Mouse (Mus musculus) MEL (cell line): ENCODE measurements at regions not wholly inside any gene's neighbourhood (a gene's known extent, or its start where the extent isn't known, plus 50 kb on each side); places are given as distances from the start of the nearest gene placed in this dataset.

Experiments
- DNase-seq: peaks from one replicate; pipeline ENCODE4 v3.0.0; 2011; ENCODE audit warnings: low read depth, low spot score
- H3K27ac ChIP-seq: 2 replicates; pipeline ENCODE4 v1.5.1; 2012; ENCODE audit warnings: low read depth, mild to moderate bottlenecking, control low read depth, low read length, moderate library complexity; ENCODE audit not compliant: control insufficient read depth
- H3K27me3 ChIP-seq, 2 experiments: fragments of 150-350 bp in 1 of 2; sonication (generic) in 1 of 2; 2 replicates each; pipeline ENCODE4 v1.6.1; 2012; ENCODE audit warnings: low read length in 2 of 2, mild to moderate bottlenecking in 2 of 2, improper control_type of control experiment in 1 of 2, moderate library complexity in 1 of 2; ENCODE audit not compliant: insufficient read depth in 2 of 2, control insufficient read depth in 1 of 2
- H3K36me3 ChIP-seq, 2 experiments: 2 replicates each; pipeline ENCODE4 v1.6.1; 2012 to 2014; ENCODE audit warnings: low read length in 2 of 2, improper control_type of control experiment in 1 of 2, inconsistent platforms in 1 of 2, mild to moderate bottlenecking in 1 of 2; ENCODE audit not compliant: insufficient read depth in 2 of 2, control insufficient read depth in 1 of 2
- H3K4me1 ChIP-seq, 2 experiments: fragments of 150-350 bp in 1 of 2; sonication (generic) in 1 of 2; 2 replicates each; pipeline ENCODE4 v1.6.1; 2012; ENCODE audit warnings: low read length in 2 of 2, improper control_type of control experiment in 1 of 2, mild to moderate bottlenecking in 1 of 2; ENCODE audit not compliant: insufficient read depth in 2 of 2, control insufficient read depth in 1 of 2
- H3K4me3 ChIP-seq, 2 experiments: fragments of 150-350 bp in 1 of 2; sonication (generic) in 1 of 2; 2 replicates each; pipeline ENCODE4 v1.5.1; 2012; ENCODE audit warnings: low read depth in 2 of 2, low read length in 2 of 2, mild to moderate bottlenecking in 2 of 2, moderate library complexity in 2 of 2, control low read depth in 1 of 2, improper control_type of control experiment in 1 of 2; ENCODE audit not compliant: control insufficient read depth in 1 of 2, insufficient read depth in 1 of 2
- H3K79me2 ChIP-seq: 2 replicates; pipeline ENCODE4 v1.6.1; 2012; ENCODE audit warnings: mild to moderate bottlenecking, low read length, moderate library complexity; ENCODE audit not compliant: control insufficient read depth, poor library complexity, insufficient read depth
- H3K9ac ChIP-seq: 2 replicates; pipeline ENCODE4 v1.6.1; 2012; ENCODE audit warnings: low read depth, mild to moderate bottlenecking, control low read depth, low read length, moderate library complexity; ENCODE audit not compliant: control insufficient read depth, poor library complexity, severe bottlenecking
- H3K9me3 ChIP-seq: fragments of 150-350 bp; sonication (generic); replicated peaks from 2 replicates; pipeline ENCODE4 v1.6.1; 2012; ENCODE audit warnings: mild to moderate bottlenecking, low read length, improper control_type of control experiment, moderate library complexity; ENCODE audit not compliant: insufficient read depth
- BHLHE40 ChIP-seq: IDR thresholded peaks from 2 replicates; pipeline ENCODE4 v1.6.1; 2012; ENCODE audit warnings: low read depth, mild to moderate bottlenecking, inconsistent platforms, low read length, improper control_type of control experiment, borderline replicate concordance
- CHD1 ChIP-seq: IDR thresholded peaks from 2 replicates; pipeline ENCODE4 v1.6.1; 2012; ENCODE audit warnings: low read depth, mild to moderate bottlenecking, inconsistent platforms, low read length, improper control_type of control experiment
- CTCF ChIP-seq, 3 experiments: IDR thresholded peaks in 2 of 3; conservative IDR thresholded peaks in 1 of 3; 2 replicates each; pipeline ENCODE4 v1.5.1; 2011 to 2012; ENCODE audit warnings: low read length in 3 of 3, low read depth in 2 of 3, mild to moderate bottlenecking in 2 of 3, improper control_type of control experiment in 1 of 3, inconsistent platforms in 1 of 3, mixed read lengths in 1 of 3, moderate library complexity in 1 of 3; ENCODE audit not compliant: control insufficient read depth in 1 of 3, insufficient read depth in 1 of 3, poor library complexity in 1 of 3, severe bottlenecking in 1 of 3
- E2F4 ChIP-seq: IDR thresholded peaks from 2 replicates; pipeline ENCODE4 v1.6.1; 2011; ENCODE audit warnings: low read depth, low read length, improper control_type of control experiment, borderline replicate concordance
- ELF1 ChIP-seq: IDR thresholded peaks from 2 replicates; pipeline ENCODE4 v1.6.1; 2014; ENCODE audit warnings: low read depth, mild to moderate bottlenecking, inconsistent platforms, low read length, improper control_type of control experiment, moderate library complexity
- EP300 ChIP-seq, 2 experiments: IDR thresholded peaks; 2 replicates each; pipeline ENCODE4 v1.6.1; 2011; ENCODE audit warnings: improper control_type of control experiment in 2 of 2, low read length in 2 of 2, low read depth in 1 of 2, mild to moderate bottlenecking in 1 of 2
- GATA1 ChIP-seq: IDR thresholded peaks from 2 replicates; pipeline ENCODE4 v1.6.1; 2011; ENCODE audit warnings: low read depth, low read length, improper control_type of control experiment
- HCFC1 ChIP-seq: IDR thresholded peaks from 2 replicates; pipeline ENCODE4 v1.6.1; 2012; ENCODE audit warnings: low read depth, mild to moderate bottlenecking, inconsistent platforms, low read length, improper control_type of control experiment, moderate library complexity
- JUND ChIP-seq: IDR thresholded peaks from 2 replicates; pipeline ENCODE4 v1.6.1; 2011; ENCODE audit warnings: low read depth, mild to moderate bottlenecking, improper control_type of control experiment, low read length
- MAX ChIP-seq: IDR thresholded peaks from 2 replicates; pipeline ENCODE4 v1.6.1; 2011; ENCODE audit warnings: low read length, improper control_type of control experiment
- MAZ ChIP-seq: IDR thresholded peaks from 2 replicates; pipeline ENCODE4 v1.6.1; 2012; ENCODE audit warnings: low read depth, mild to moderate bottlenecking, inconsistent platforms, low read length, improper control_type of control experiment
- MXI1 ChIP-seq: IDR thresholded peaks from 2 replicates; pipeline ENCODE4 v1.6.1; 2011; ENCODE audit warnings: mild to moderate bottlenecking, low read depth, low read length, improper control_type of control experiment
- MYB ChIP-seq: IDR thresholded peaks from 2 replicates; pipeline ENCODE4 v1.6.1; 2011; ENCODE audit warnings: mild to moderate bottlenecking, low read depth, low read length, improper control_type of control experiment
- MYC ChIP-seq: IDR thresholded peaks from 2 replicates; pipeline ENCODE4 v1.6.1; 2011; ENCODE audit warnings: low read depth, mild to moderate bottlenecking, low read length, improper control_type of control experiment, moderate library complexity
- POLR2AphosphoS5 ChIP-seq: IDR thresholded peaks from 2 replicates; pipeline ENCODE4 v1.6.1; 2012; ENCODE audit warnings: low read depth, borderline replicate concordance, mild to moderate bottlenecking, inconsistent platforms, low read length, moderate library complexity, mixed read lengths
- RCOR1 ChIP-seq: IDR thresholded peaks from 2 replicates; pipeline ENCODE4 v1.6.1; 2012; ENCODE audit warnings: low read depth, mild to moderate bottlenecking, inconsistent platforms, low read length, improper control_type of control experiment
- SMC3 ChIP-seq: IDR thresholded peaks from 2 replicates; pipeline ENCODE4 v1.6.1; 2011; ENCODE audit warnings: low read depth, low read length, improper control_type of control experiment
- TCF12 ChIP-seq: IDR thresholded peaks from 2 replicates; pipeline ENCODE4 v1.6.1; 2014; ENCODE audit warnings: low read depth, mild to moderate bottlenecking, inconsistent platforms, low read length, improper control_type of control experiment, moderate library complexity
- UBTF ChIP-seq: IDR thresholded peaks from 2 replicates; pipeline ENCODE4 v1.6.1; 2012; ENCODE audit warnings: low read depth, mild to moderate bottlenecking, inconsistent platforms, low read length, improper control_type of control experiment, moderate library complexity, borderline replicate concordance; ENCODE audit not compliant: insufficient read depth
- USF1 ChIP-seq: IDR thresholded peaks from 2 replicates; pipeline ENCODE4 v1.6.1; 2014; ENCODE audit warnings: low read depth, mild to moderate bottlenecking, inconsistent platforms, low read length, improper control_type of control experiment, moderate library complexity
- ZNF384 ChIP-seq: IDR thresholded peaks from 2 replicates; pipeline ENCODE4 v1.6.1; 2012; ENCODE audit warnings: low read depth, mild to moderate bottlenecking, inconsistent platforms, low read length, improper control_type of control experiment

GRCm38 (mm10) chr10:96687441-96687772, 70.6 kb downstream of the Btg1 start:
- H3K27me3 ChIP-seq = no peaks in the 10 kb centered on the region
- TF ChIP-seq POLR2AphosphoS5 = no peak
- no peak for TF ChIP-seq EP300 (IDR thresholded peaks at IDR 0.05; ENCODE audit: low read depth in 1 of 2, low read length in 2 of 2)
- TF ChIP-seq JUND = no peak
- TF ChIP-seq MXI1 = no peak
- TF ChIP-seq TCF12 = no peak
- no peak for TF ChIP-seq UBTF
- no peak for TF ChIP-seq ZNF384
- TF ChIP-seq USF1 = no peak
- no peak for TF ChIP-seq MYC
- TF ChIP-seq MYB = no peak
- TF ChIP-seq, all 39 proteins: peak for 0
- Histone ChIP-seq H3K36me3 (no peaks in the 10 kb centered on the region), H3K79me2 (no peaks in the 10 kb centered on the region), H3K27ac (no peak overlapping the region), H3K9me3 (no peaks in the 10 kb centered on the region), H3K4me3 (no peak overlapping the region), H3K4me1 (no peaks in the 10 kb centered on the region), H3K9ac (no peak overlapping the region)
- DNase-seq = no peak

GRCm38 (mm10) chr10:96689976-96690867, 73.4 kb downstream of the Btg1 start:
- DNase-seq = no peak
- no peak overlapping the region for H3K9ac ChIP-seq
- H3K9me3 ChIP-seq = no peaks in the 10 kb centered on the region
- H3K27ac ChIP-seq = no peak overlapping the region
- H3K27me3 ChIP-seq = no peaks in the 10 kb centered on the region
- TF ChIP-seq SMC3 (no peak), MAX (no peak), ELF1 (no peak), RCOR1 (no peak), CTCF (IDR thresholded peaks at IDR 0.05 in 2 of 3, conservative IDR thresholded peaks at IDR 0.05 in 1 of 3; ENCODE audit: control insufficient read depth in 1 of 3, insufficient read depth in 1 of 3, low read depth in 2 of 3, low read length in 3 of 3, poor library complexity in 1 of 3, severe bottlenecking in 1 of 3) (no peak), HCFC1 (no peak), EP300 (IDR thresholded peaks at IDR 0.05; ENCODE audit: low read depth in 1 of 2, low read length in 2 of 2) (no peak), MXI1 (no peak), E2F4 (no peak), GATA1 (no peak), BHLHE40 (no peak), CHD1 (no peak), ZNF384 (no peak), JUND (no peak), MAZ (no peak)
- no peaks in the 10 kb centered on the region for H3K4me1 ChIP-seq
- H3K79me2 ChIP-seq = no peaks in the 10 kb centered on the region
- no peaks in the 10 kb centered on the region for H3K36me3 ChIP-seq
- no peak overlapping the region for H3K4me3 ChIP-seq
